Mouse (Mus musculus): Measurements from ENCODE around the gene Lsamp.

GRCm38 (mm10) chr16:40942266-40942665, 958.1 kb downstream of the Lsamp start:
- TF ChIP-seq GATA1 (IDR thresholded peaks at IDR 0.05; ENCODE audit: borderline replicate concordance, low read length) (no peak), FLI1 (IDR thresholded peaks at IDR 0.05; ENCODE audit: low read length) (no peak)
